Mouse (Mus musculus) heart, postnatal 36 days (tissue): ENCODE measurements around the gene Myh6. TPM values are rescaled to one million over a fixed set of nuclear protein-coding genes. Genes with fewer than 3 reads are reported as not detected.
"Not testable (repeated sequence)": the region's sequence is repeated elsewhere in the genome, so short reads cannot be mapped to it uniquely, and the experiment has no call there.

Source experiments
- DNase-seq, 2 experiments: peaks; one replicate each; pipeline ENCODE4 v3.0.0; 2021 to 2022
- intact Hi-C: fragments of 180-260 bp; cut with DNase I; formaldehyde crosslinking; loops from one replicate; pipeline ENCODE4 v1.15.1; 2025
- total RNA-seq, 2 experiments: library from RNA; stranded (reverse); gene quantifications; 2 replicates each; pipeline ENCODE4 v1.2.3; 2021

The Myh6 gene
- total RNA-seq, 2 experiments from 2014 or later: 23,066 to 24,862 TPM

GRCm38 (mm10) chr14:54995457-54996138, 28.9 kb upstream of the Myh6 start:
- no peak for DNase-seq
- intact Hi-C loops: no loop called here

- intact Hi-C loops: no loop called here
These were observed 28.1 kb upstream of the Myh6 start for GRCm38 (mm10) chr14:54994869-54995186.

GRCm38 (mm10) chr14:54994136-54994868, 27.6 kb upstream of the Myh6 start, which contains the start of gene Myh7:
Myh7 (minus strand) TSS chr14:54994626.
- DNase-seq: no peak
- intact Hi-C loops: no loop called here

More at GRCm38 (mm10) chr14:54994869-54995186, 28.1 kb upstream of the Myh6 start:
- no peak for DNase-seq

GRCm38 (mm10) chr14:54993636-54994035, 26.9 kb upstream of the Myh6 start:
- no peak for DNase-seq
- intact Hi-C loops: no loop called here

- intact Hi-C loops: no loop called here
- DNase-seq: no peak
These were observed 25.5 kb upstream of the Myh6 start for GRCm38 (mm10) chr14:54992196-54992595.

GRCm38 (mm10) chr14:54989886-54990441, 23.2 kb upstream of the Myh6 start:
- intact Hi-C loops: no loop called here
- DNase-seq: no peak

- DNase-seq: no peak
- intact Hi-C loops: no loop called here
These were observed 22.2 kb upstream of the Myh6 start for GRCm38 (mm10) chr14:54988882-54989281.

GRCm38 (mm10) chr14:54988350-54988874, 21.7 kb upstream of the Myh6 start:
- intact Hi-C loops, DNase-seq: not testable (repeated sequence)

GRCm38 (mm10) chr14:54981934-54982333, 15.2 kb upstream of the Myh6 start:
- intact Hi-C loops: no loop called here
- DNase-seq: no peak

- intact Hi-C loops: no loop called here
- DNase-seq: no peak
These were observed 11.9 kb upstream of the Myh6 start for GRCm38 (mm10) chr14:54978664-54979063.

GRCm38 (mm10) chr14:54976633-54977032, 9.9 kb upstream of the Myh6 start, which contains the start of gene Gm17428:
Gm17428 (plus strand) TSS chr14:54976933.
- DNase-seq: no peak
- intact Hi-C loops: no loop called here

GRCm38 (mm10) chr14:54974068-54974791, 7.5 kb upstream of the Myh6 start:
- no peak for DNase-seq
- intact Hi-C loops: loop anchor here (1.0 kb wide), 1 partner anchor 26 kb away; no protein-coding TSS in a partner anchor

GRCm38 (mm10) chr14:54972786-54973185, 6.1 kb upstream of the Myh6 start:
- intact Hi-C loops: loop anchor here (1.0 kb wide), 1 partner anchor 28 kb away; no protein-coding TSS in a partner anchor
- DNase-seq: not testable (repeated sequence)

GRCm38 (mm10) chr14:54968344-54968743, 1.6 kb upstream of the Myh6 start:
- intact Hi-C loops: no loop called here
- peak in 1 of 2 experiments; percentile 61 for DNase-seq

- intact Hi-C loops: no loop called here
- DNase-seq: no peak
These were observed 1.1 kb upstream of the Myh6 start for GRCm38 (mm10) chr14:54967874-54968273.

GRCm38 (mm10) chr14:54965631-54966030, 1.1 kb downstream of the Myh6 start:
- intact Hi-C loops: no loop called here
- no peak for DNase-seq

- DNase-seq: no peak
These were observed 1.7 kb downstream of the Myh6 start for GRCm38 (mm10) chr14:54965044-54965443.

GRCm38 (mm10) chr14:54963727-54964126, 3.0 kb downstream of the Myh6 start:
- intact Hi-C loops: no loop called here
- no peak for DNase-seq

More at GRCm38 (mm10) chr14:54965044-54965443, 1.7 kb downstream of the Myh6 start:
- intact Hi-C loops: no loop called here

GRCm38 (mm10) chr14:54962714-54963113, 4.0 kb downstream of the Myh6 start:
- intact Hi-C loops: no loop called here
- no peak for DNase-seq

GRCm38 (mm10) chr14:54961487-54961886, 5.2 kb downstream of the Myh6 start:
- intact Hi-C loops: no loop called here
- no peak for DNase-seq

GRCm38 (mm10) chr14:54960769-54961168, 6.0 kb downstream of the Myh6 start:
- intact Hi-C loops: no loop called here
- no peak for DNase-seq
